Mouse (Mus musculus) bone marrow macrophage, adult 2 months (primary cell): ENCODE results near the gene Gm9767.

Source experiments
- CTCF ChIP-seq: IDR thresholded peaks from 2 replicates; pipeline ENCODE4 v1.5.1; 2012; ENCODE audit warnings: low read depth, mild to moderate bottlenecking, low read length, moderate library complexity
- POLR2A ChIP-seq: IDR thresholded peaks from 2 replicates; pipeline ENCODE4 v1.6.1; 2012; ENCODE audit warnings: mild to moderate bottlenecking, low read depth, low read length, borderline replicate concordance

DNA sequence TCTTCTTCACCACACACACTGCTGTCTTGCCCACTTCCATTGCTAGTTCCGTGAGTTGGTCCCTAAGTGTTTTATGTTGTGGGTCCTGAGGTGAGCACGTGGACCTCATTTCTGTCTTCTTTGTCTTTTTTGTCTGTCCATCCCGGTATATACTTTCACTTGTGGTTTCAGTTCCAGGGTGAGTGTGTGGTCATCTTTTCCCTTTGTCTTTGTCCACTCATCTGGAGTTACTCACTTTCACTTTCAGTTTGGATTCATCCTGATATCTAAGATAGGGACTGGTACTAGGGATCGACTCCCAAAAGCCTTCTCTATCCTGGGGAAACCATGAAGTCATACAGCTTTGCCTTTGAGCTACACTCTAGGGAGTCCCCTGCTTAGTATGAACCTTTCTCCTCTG lies 15.0 kb upstream of the Gm9767 start:
- TF ChIP-seq CTCF (no peak), POLR2A (no peak)
